Mouse (Mus musculus) liver, embryonic 14.5 days (tissue): ENCODE measurements around the gene Mea1.

Source experiments
- CTCF ChIP-seq: IDR thresholded peaks from 2 replicates; pipeline ENCODE4 v1.5.1; 2016; ENCODE audit warnings: antibody characterized with exemption, low read depth, control low read depth
- EP300 ChIP-seq: IDR thresholded peaks from 2 replicates; pipeline ENCODE4 v1.6.1; 2016; ENCODE audit warnings: antibody characterized with exemption, low read depth

DNA sequence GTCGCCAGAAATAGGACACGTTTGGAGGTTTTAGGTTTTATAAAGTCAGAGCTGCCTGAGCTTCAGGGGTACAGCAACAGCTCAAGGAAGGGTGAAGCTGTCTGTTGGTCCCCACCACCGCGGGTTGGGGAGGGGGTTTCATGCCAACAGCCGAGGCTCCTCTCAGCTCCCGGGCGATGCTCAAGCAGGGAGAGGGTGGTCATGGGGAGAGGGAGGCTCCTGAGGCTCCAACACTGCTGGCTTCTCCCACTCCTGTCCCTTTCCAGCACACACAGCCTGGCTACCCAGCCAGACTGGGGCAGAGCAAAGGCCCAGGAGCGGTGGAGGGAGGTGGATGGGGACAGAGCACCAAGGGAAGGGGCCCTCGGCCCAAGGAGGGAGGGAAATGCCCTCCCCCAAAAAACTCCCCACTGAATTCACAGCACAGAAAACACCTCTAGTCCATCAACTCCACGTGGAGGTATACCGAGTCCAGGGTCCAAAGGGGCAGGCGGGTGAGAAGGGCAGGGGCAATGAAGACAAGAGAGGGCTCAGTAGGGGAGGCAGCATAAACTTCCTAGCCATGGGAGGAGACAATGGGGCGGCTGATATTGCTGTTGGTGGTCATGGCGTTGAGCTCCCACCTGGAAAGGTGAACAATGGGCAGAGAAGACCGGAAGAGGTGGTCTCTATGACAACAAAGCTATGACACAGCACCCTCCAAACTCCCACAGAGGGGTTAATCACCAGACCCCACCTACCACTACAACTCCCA lies 3.9 kb upstream of the Mea1 start:
- TF ChIP-seq CTCF: no peak
- no peak for TF ChIP-seq EP300
